Mouse (Mus musculus): ENCODE data around the gene Thy1. TPM values are rescaled to one million over a fixed set of nuclear protein-coding genes. Genes with fewer than 3 reads are reported as not detected.
A peak's percentile ranks its signal among the peaks of the same experiment; 100 is the strongest.

Gene Thy1
- total and polyA plus RNA-seq, 2 experiments from 2014 or later = 24.7 to 98.0 TPM

DNA sequence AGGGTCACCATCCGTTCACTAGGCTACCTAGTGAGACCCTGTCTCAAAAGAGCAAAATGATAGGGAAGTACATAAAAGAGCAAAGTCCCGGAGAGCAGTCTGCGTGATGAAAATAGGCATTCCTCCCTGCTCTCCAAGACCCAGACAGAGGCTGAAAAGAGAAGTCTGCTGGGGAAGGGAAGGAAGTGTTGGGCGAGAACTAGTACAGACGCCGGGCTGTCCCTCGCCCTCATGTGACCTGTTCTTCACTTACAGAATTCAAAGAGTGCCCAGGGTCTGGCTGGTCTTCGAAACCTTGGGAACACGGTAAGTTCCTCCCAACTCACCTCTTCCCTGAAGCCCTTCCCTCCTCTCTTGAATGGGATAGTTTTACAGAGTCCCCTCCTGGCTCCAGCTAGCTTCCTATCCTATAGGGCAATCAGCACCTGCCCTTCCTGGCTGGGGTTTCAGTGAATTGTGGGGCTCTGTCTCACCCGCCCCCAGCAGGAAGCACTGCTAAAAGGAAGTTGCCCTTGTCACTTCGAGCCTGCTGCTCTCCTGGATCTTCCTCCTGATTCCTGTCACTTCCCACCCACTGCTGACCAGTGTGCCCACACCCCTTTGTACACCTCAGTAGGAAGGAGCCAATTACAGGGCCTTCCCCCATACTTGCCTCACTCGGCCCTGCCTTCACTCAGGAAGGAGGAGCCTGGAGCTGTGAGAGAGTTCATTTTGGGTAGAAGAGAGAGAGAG is 45.9 kb downstream of the Thy1 start:
- Histone ChIP-seq H3K9me3 (ENCODE audit: low read length) (no peaks in the 10 kb centered on the region), H3K4me3 (ENCODE audit: low read depth, low read length) (no peak overlapping the region), H3K36me3 (ENCODE audit: insufficient read depth, low read length) (no peaks in the 10 kb centered on the region), H3K9ac (replicated peaks; ENCODE audit: low read length, poor library complexity, severe bottlenecking) (no peak overlapping the region), H3K4me1 (ENCODE audit: insufficient read depth, low read length) (peaks cover 13% of the 10 kb centered on the region; the same call in 1 of the 2 replicates), H3K27me3 (ENCODE audit: insufficient read depth, low read length) (peaks cover 11% of the 10 kb centered on the region), H3K27ac (ENCODE audit: low read depth, low read length) (no peak overlapping the region), H3K4me2 (ENCODE audit: low read depth, low read length, poor library complexity, severe bottlenecking) (no peak overlapping the region)
- TF ChIP-seq CTCF (IDR thresholded peaks at IDR 0.05) = no peak
- ATAC-seq (ENCODE audit: low FRiP score) (no peak), DNase-seq (ENCODE audit: low spot score) (no peak)
- WGBS = 75% methylated on average over 12 of the region's 12 CpGs

DNA sequence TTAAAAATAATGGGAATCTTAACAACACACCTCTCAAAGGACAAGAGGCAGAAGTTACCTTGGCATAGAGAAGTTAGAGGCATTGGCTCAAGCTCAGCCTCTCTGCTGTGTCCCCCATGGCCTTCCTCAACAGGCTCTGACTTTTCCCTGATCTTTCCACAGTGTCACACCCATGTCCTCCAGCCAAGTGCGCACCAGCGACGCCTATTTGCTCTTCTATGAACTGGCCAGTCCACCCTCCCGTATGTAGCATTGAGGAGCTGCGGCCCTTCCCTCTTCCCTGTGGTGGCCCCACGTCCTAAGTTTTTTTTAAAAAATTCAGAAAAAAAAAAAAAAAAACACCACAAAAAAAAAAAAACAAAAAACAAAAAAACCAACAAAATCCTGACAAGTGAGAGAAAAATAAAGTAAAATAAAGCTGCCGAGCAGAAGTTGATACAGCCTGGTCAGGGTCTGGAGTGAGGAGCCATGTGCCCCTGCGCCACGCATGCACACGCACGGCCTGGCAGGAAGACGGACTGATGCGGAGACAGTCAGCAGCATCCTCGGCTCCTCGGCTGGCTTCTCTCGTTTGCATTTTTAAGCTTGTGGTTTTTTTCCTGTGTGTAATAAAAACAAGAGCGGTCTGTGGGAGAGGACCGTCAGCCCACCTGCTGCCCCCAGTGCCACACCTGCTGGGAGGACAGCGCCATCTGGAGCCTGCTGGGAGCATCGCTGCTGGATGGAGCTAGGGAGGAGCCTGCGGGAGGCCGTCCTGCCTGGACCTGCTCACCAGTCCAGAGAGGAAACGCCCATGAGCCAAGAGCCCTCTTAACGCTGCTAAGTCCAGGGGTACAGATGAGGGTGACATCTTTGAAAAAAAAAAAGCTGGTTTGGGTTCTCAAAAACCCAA is 50.7 kb downstream of the Thy1 start:
- Histone ChIP-seq H3K4me1 (ENCODE audit: insufficient read depth, low read length) (peaks cover 6% of the 10 kb centered on the region; the same call in 1 of the 2 replicates), H3K27ac (ENCODE audit: low read depth, low read length) (no peak overlapping the region), H3K27me3 (ENCODE audit: insufficient read depth, low read length) (no peaks in the 10 kb centered on the region; the same call in 1 of the 2 replicates), H3K4me2 (ENCODE audit: low read depth, low read length, poor library complexity, severe bottlenecking) (peak overlapping the region; percentile 49), H3K36me3 (ENCODE audit: insufficient read depth, low read length) (no peaks in the 10 kb centered on the region), H3K9me3 (ENCODE audit: low read length) (no peaks in the 10 kb centered on the region), H3K9ac (replicated peaks; ENCODE audit: low read length, poor library complexity, severe bottlenecking) (no peak overlapping the region), H3K4me3 (ENCODE audit: low read depth, low read length) (peak overlapping the region; percentile 18; the same call in 1 of the 2 replicates)
- DNase-seq (ENCODE audit: low spot score) = peak; percentile 81
- peak; percentile 53; the same call in 1 of the 2 replicates for ATAC-seq (ENCODE audit: low FRiP score)
- TF ChIP-seq CTCF (IDR thresholded peaks at IDR 0.05) = peak; percentile 89
- WGBS = 28% methylated on average over 24 of the region's 24 CpGs

DNA sequence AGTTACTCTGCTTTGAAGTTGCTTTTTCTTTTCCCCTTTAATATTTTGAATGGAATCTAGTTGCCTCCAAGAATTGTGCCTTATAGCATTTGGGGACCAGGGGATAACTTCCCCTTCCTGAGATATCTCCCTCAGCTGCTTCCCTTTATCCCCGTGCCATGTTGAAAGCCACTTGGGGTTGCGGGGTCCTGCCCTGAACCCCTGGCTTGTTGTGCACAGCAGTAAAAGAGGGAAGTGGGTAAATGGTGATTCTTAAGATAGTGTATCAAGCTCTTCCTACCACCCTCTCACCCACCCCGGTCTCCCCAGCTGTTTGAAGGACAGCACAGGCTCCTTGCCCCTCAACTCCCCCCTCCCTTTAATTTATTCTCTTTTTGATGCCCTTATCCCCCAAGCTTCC is 51.6 kb downstream of the Thy1 start:
- H3K4me3 ChIP-seq (ENCODE audit: low read depth, low read length) = no peak overlapping the region
- WGBS = 85% methylated on average over 3 of the region's 3 CpGs
- no peak overlapping the region for H3K27ac ChIP-seq (ENCODE audit: low read depth, low read length)
- no peak overlapping the region for H3K9ac ChIP-seq (replicated peaks; ENCODE audit: low read length, poor library complexity, severe bottlenecking)
- ATAC-seq (ENCODE audit: low FRiP score) = no peak
- no peaks in the 10 kb centered on the region for H3K9me3 ChIP-seq (ENCODE audit: low read length)
- H3K27me3 ChIP-seq (ENCODE audit: insufficient read depth, low read length) = no peaks in the 10 kb centered on the region
- no peak for TF ChIP-seq CTCF (IDR thresholded peaks at IDR 0.05)
- no peak overlapping the region for H3K4me2 ChIP-seq (ENCODE audit: low read depth, low read length, poor library complexity, severe bottlenecking)
- peaks cover 6% of the 10 kb centered on the region; the same call in 1 of the 2 replicates for H3K4me1 ChIP-seq (ENCODE audit: insufficient read depth, low read length)
- no peaks in the 10 kb centered on the region for H3K36me3 ChIP-seq (ENCODE audit: insufficient read depth, low read length)
- DNase-seq (ENCODE audit: low spot score) = no peak

DNA sequence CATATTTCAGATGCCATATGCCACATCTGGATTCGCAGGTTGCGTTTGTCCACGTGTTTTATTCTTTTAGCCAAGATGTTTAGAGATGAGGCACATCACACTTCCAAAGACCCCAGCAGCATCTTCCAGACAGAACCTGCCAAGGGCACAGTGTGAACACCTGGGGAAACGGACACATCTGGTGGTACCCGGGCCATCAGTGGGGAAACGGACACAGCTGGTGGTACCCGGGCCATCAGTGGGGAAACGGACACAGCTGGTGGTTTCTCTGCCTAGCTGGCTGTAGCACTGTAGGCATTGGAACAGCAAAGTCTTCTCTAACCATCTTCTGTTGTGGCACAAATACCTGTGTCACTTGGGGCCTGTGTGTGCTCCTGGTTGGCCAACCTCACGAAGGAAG is 52.6 kb downstream of the Thy1 start:
- Histone ChIP-seq H3K9me3 (ENCODE audit: low read length) (no peaks in the 10 kb centered on the region), H3K4me1 (ENCODE audit: insufficient read depth, low read length) (peaks cover 6% of the 10 kb centered on the region; the same call in 1 of the 2 replicates), H3K27ac (ENCODE audit: low read depth, low read length) (no peak overlapping the region), H3K4me3 (ENCODE audit: low read depth, low read length) (no peak overlapping the region), H3K27me3 (ENCODE audit: insufficient read depth, low read length) (no peaks in the 10 kb centered on the region), H3K4me2 (ENCODE audit: low read depth, low read length, poor library complexity, severe bottlenecking) (no peak overlapping the region), H3K36me3 (ENCODE audit: insufficient read depth, low read length) (no peaks in the 10 kb centered on the region), H3K9ac (replicated peaks; ENCODE audit: low read length, poor library complexity, severe bottlenecking) (no peak overlapping the region)
- ATAC-seq (ENCODE audit: low FRiP score) (no peak), DNase-seq (ENCODE audit: low spot score) (no peak)
- no peak for TF ChIP-seq CTCF (IDR thresholded peaks at IDR 0.05)
- WGBS = 85% methylated on average over 9 of the region's 9 CpGs

DNA sequence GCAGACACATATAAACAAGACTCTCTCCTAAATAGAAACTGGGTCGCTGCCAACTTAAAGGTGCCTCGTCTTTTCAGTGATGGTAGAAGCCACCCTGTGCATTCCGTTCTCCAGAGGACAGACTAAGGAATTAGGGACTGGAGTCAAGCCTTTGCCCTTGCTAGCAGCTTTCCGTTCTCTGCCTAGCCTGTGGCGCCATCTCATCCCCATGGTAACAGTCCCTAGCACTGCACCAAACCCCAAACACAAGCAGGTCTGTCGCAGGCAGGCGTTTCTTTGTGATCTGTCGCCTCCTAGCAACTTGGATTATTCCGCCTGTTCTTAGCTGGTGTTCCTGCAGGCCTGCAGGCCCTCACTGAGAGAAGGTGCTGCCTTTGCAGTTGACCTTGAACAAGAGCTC is 53.4 kb downstream of the Thy1 start:
- H3K9ac ChIP-seq (replicated peaks; ENCODE audit: low read length, poor library complexity, severe bottlenecking) = no peak overlapping the region
- no peak overlapping the region for H3K4me2 ChIP-seq (ENCODE audit: low read depth, low read length, poor library complexity, severe bottlenecking)
- H3K4me1 ChIP-seq (ENCODE audit: insufficient read depth, low read length) = peaks cover 6% of the 10 kb centered on the region; the same call in 1 of the 2 replicates
- 0 out of 2 replicates have a peak, but pooled peaks have one; percentile 8 for TF ChIP-seq CTCF (IDR thresholded peaks at IDR 0.05)
- peak overlapping the region; percentile 59 for H3K27ac ChIP-seq (ENCODE audit: low read depth, low read length)
- no peaks in the 10 kb centered on the region for H3K36me3 ChIP-seq (ENCODE audit: insufficient read depth, low read length)
- WGBS = 12% methylated on average over 9 of the region's 9 CpGs
- no peaks in the 10 kb centered on the region for H3K27me3 ChIP-seq (ENCODE audit: insufficient read depth, low read length)
- ATAC-seq (ENCODE audit: low FRiP score) (peak; percentile 67; the same call in 1 of the 2 replicates), DNase-seq (ENCODE audit: low spot score) (peak; percentile 72)
- no peak overlapping the region for H3K4me3 ChIP-seq (ENCODE audit: low read depth, low read length)
- no peaks in the 10 kb centered on the region for H3K9me3 ChIP-seq (ENCODE audit: low read length)

Other genes starting within 250 kb of the Thy1 start
- gene Usp2, start 23.6 kb downstream of the Thy1 start, total RNA-seq (2014; rRNA removed) = 7.5 and 8.0 TPM in 2 replicates
- 14.5 and 15.1 TPM in 2 replicates for gene Usp2, start 23.6 kb downstream of the Thy1 start, polyA plus RNA-seq (2015; fragmentation: Nextera tagmentation; extraction: Ambion mirVana)
- 0.19 and 2.8 TPM in 2 replicates for gene Mfrp, start 58.3 kb downstream of the Thy1 start, total RNA-seq (2014; rRNA removed)
- 0.05 TPM in 1 of 2 replicates, not detected in the other for gene Mfrp, start 58.3 kb downstream of the Thy1 start, polyA plus RNA-seq (2015; fragmentation: Nextera tagmentation; extraction: Ambion mirVana)
- gene C1qtnf5, start 63.9 kb downstream of the Thy1 start, total RNA-seq (2014; rRNA removed) = 16.6 and 29.0 TPM in 2 replicates
- gene C1qtnf5, start 63.9 kb downstream of the Thy1 start, polyA plus RNA-seq (2015; fragmentation: Nextera tagmentation; extraction: Ambion mirVana) = 9.9 and 10.7 TPM in 2 replicates
- gene Gm49380, start 70.1 kb downstream of the Thy1 start, total RNA-seq (2014; rRNA removed) = not detected in 2 replicates
- 0.07 and 0.27 TPM in 2 replicates for gene Gm49380, start 70.1 kb downstream of the Thy1 start, polyA plus RNA-seq (2015; fragmentation: Nextera tagmentation; extraction: Ambion mirVana)
- gene Rnf26, start 70.1 kb downstream of the Thy1 start, total RNA-seq (2014; rRNA removed) = 13.0 and 15.0 TPM in 2 replicates
- 33.4 and 34.1 TPM in 2 replicates for gene Rnf26, start 70.1 kb downstream of the Thy1 start, polyA plus RNA-seq (2015; fragmentation: Nextera tagmentation; extraction: Ambion mirVana)
- gene Mcam, start 91.1 kb downstream of the Thy1 start, total RNA-seq (2014; rRNA removed) = 14.6 and 19.9 TPM in 2 replicates
- 4.4 TPM in 2 replicates for gene Mcam, start 91.1 kb downstream of the Thy1 start, polyA plus RNA-seq (2015; fragmentation: Nextera tagmentation; extraction: Ambion mirVana)
- gene Cbl, start 190.7 kb downstream of the Thy1 start, total RNA-seq (2014; rRNA removed) = 32.1 and 43.9 TPM in 2 replicates
- 14.7 and 17.3 TPM in 2 replicates for gene Cbl, start 190.7 kb downstream of the Thy1 start, polyA plus RNA-seq (2015; fragmentation: Nextera tagmentation; extraction: Ambion mirVana)
- 3.0 and 6.1 TPM in 2 replicates for gene Ccdc153, start 197.3 kb downstream of the Thy1 start, total RNA-seq (2014; rRNA removed)
- gene Ccdc153, start 197.3 kb downstream of the Thy1 start, polyA plus RNA-seq (2015; fragmentation: Nextera tagmentation; extraction: Ambion mirVana) = 2.7 TPM in 2 replicates
- gene Pdzd3, start 208.1 kb downstream of the Thy1 start, total RNA-seq (2014; rRNA removed) = 0.27 TPM in 1 of 2 replicates, not detected in the other
- gene Pdzd3, start 208.1 kb downstream of the Thy1 start, polyA plus RNA-seq (2015; fragmentation: Nextera tagmentation; extraction: Ambion mirVana) = 0.58 and 0.63 TPM in 2 replicates
- 4.2 and 6.2 TPM in 2 replicates for gene Nlrx1, start 225.2 kb downstream of the Thy1 start, total RNA-seq (2014; rRNA removed)
- 6.0 and 6.9 TPM in 2 replicates for gene Nlrx1, start 225.2 kb downstream of the Thy1 start, polyA plus RNA-seq (2015; fragmentation: Nextera tagmentation; extraction: Ambion mirVana)
- 60.0 and 65.8 TPM in 2 replicates for gene Abcg4, start 245.2 kb downstream of the Thy1 start, total RNA-seq (2014; rRNA removed)
- 27.9 and 28.2 TPM in 2 replicates for gene Abcg4, start 245.2 kb downstream of the Thy1 start, polyA plus RNA-seq (2015; fragmentation: Nextera tagmentation; extraction: Ambion mirVana)